Mouse (Mus musculus): Measurements from ENCODE around the gene Rps6kl1.

- no peak for TF ChIP-seq CTCF (IDR thresholded peaks at IDR 0.05; ENCODE audit: low read depth)
- no peak for TF ChIP-seq EP300 (IDR thresholded peaks at IDR 0.05; ENCODE audit: low read depth)
Observed at GRCm38 (mm10) chr12:85150321-85151001, 603 bp downstream of the Rps6kl1 start.

Measured in liver, embryonic 14.5 days (tissue).